Mouse (Mus musculus) fat pad, adult 2 months (tissue): Measurements from ENCODE around the gene C87436.

Source experiments
- DNase-seq: peaks from one replicate; pipeline ENCODE4 v3.0.0-alpha.2; 2011; ENCODE audit warnings: low read depth, low spot score; ENCODE audit errors: extremely low read depth

Gene C87436

DNA sequence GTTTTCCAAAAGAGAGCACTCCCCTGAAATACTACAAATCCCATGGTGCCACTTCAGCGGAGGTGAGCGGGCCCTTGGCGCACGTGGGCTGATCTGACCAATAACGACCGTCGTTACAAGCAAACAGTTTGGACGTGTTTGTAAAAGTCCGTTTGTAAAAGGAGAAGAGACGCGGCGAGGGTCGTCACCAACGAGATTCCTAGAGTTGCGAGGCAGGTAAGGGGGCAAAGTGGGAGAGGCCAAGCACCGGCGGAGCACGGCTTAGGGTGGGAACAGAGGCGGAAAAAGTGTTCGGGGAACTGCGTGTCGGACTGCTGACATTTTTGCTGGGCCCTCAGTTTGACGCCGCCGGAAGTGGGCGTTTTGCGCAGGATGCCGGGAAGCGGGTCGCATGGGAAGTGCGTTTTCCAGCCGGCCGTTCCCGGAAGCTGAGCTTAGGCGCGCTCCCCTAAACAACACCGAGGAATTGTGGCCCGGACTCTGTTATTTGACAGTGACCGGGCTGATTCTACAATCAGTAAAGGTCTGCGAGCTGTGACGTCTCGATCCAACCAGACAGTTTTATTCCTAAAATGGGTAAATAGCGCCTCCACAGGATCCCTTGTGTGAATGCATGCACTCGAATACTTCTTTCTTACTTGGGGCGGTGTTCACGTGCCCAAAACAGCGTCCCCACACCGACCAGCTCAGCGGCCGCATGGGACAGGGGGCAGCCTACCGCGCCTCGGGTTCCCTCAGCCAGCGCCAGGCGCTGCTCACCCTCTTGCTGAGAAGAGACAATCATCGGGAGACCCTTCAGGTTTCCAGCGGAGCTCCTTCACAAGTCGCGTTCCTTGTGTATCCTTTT, at the start of gene C87436:
C87436 (plus strand) TSS at position 103 of the 847 bp plus-strand sequence.
- peak; percentile 76 for DNase-seq

DNA sequence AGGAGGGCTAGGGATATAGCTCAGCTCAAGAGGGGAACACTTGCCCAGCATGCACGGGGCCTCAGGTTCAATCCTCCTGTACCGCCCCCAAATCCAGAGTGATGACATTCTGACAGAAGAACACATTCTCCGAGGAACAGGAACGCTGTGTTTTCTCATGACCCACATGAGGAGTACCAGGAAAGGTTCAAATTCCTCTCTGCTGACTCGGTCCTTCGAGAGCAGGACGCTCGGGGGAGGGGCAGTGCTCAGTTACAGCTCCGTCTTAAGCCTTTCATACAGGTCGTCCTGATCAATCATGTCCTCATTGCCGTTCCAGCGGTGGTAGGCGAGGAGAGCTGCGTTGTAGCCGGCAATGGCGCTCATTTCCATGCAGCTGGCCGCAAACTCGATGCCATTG, 49.7 kb upstream of the C87436 start:
- no peak for DNase-seq

DNA sequence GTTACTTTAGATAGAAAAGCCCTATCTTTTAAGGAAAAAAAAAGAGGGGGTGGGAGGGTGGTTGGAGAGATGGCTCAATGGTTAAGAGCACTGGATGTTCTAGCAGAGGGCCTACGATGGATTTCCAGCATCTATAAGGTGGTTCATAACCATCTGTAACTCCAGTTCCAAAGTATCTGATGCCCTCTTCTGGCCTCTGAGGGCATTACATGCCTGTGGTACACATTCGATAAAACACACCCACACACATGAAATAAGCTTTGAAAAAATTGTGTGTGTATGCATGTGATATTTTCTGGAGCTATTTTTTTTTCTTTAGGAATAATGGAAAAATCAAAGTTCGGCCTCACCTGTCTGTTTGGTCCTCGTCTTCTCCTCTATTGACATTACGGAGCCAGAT, 46.8 kb upstream of the C87436 start:
- DNase-seq: no peak

DNA sequence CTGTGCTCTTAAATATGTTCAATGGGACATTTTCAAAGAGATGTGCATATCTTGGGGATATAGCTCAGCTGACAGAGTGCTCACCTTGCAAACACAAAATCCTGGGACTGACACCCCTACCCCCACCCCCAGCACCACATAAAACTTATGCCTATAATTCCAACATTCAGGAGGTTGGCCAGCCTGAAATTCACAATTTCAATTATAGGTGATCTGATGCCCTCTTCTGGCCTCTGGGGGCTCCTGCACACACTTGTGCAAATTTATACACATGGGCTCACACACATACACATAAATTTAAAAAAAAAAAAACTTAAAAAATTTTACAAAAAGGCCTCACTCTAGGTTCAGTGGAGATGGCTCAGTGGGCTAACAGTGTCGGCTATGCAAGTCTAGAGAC, 45.0 kb upstream of the C87436 start:
- no peak for DNase-seq

DNA sequence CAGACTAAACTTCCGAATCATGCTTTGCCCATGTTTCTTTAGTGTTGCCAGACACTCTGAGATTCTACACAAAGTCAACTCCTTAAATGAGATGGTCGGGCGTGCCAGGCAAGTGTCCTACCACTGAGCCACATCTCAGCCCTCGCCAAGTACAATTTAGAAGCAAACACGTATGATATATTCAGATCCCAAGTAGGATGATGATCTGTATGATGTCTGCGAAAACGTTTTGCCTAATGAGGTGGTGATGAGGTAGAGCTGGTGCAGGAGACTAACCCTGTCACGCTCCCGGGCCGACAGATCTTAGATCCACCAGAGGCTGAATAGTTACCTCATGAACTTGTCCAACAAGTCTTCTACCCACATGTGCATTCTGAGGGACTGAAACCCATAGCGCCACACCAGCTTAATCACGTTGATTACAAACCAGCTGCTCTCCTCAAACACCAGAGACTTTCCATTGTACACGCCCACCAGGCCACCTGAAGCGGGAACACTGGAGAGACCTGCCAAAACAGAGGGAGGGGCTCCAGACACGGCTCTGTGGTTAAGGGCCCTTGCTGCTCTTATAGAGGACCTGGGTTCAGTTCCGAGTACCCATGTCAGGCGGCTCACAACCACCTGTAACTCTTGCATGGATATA, 44.0 kb upstream of the C87436 start:
- peak; percentile 66 for DNase-seq

DNA sequence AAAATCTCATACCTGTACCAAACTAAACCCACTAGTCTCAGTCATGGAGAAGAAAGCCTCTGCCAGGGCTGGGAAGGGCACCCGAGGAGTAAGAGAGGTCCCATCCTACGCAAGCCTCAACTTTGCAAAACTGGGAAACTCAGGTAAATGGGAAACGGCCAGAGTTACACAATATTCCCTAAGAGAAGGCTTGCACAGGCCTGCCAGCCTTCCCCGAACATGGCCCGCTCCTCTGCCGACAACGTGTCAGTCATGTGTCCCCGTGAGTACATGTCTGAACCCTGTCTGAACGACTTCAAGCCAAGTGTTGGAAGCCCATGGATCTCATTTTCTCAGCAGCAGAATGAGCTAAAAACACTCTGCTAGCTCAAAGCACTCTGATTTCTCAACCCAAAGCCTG, 43.2 kb upstream of the C87436 start:
- peak; percentile 88 for DNase-seq

DNA sequence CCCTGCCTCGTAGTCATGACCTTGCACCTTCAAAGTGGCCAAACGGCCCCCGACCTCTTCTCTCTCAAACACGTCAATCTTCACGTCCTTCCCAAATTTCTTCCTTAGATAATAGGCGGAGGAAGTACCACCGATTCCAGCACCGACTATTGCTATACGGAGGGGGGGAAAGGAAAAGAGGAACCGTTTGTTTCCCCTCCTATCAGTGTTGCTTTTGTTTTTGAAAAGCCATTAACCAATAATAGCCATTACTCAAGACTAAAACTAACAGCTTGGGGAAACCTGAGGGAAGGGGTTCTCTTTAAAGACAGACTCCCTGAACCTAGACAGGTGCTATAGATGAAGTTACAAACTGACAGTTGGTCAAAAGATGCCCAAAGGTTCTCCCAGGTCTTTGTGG, 42.2 kb upstream of the C87436 start:
- DNase-seq: no peak

DNA sequence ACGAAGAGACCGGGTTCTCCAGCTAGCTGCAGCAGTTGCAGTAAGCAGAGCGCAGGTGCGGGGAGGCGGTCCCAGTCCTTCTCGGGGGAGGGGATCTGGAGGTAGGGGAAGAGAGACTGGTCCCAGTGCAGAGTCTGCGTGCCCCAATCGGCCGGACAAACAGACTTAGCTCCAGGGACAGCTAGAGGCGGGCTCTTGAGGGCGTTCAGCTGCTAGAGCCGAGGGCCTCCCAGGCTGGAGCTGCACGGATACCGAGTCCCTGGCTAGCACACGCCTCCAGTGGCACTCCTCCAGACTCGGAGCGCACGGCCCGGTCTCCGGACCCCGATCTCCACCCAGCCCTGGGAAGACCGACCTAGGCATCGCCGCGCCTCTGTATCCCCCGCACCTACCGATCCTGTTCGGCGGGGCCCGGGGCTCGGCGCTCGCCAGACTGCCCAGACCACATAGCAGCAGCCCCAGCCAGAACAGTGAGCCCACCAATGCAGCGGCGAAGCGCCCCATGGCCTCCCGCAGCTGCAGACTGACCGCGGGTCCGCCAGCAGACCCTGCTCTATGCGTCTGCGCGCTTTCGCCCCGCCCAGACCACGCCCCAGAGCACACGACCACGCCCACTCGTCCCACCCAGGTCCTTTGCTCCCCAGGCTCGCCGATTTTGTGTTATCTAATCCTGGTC, 41.5 kb upstream of the C87436 start, which contains the start of gene Pcyox1:
Pcyox1 (minus strand) TSS at position 574 of the 676 bp plus-strand sequence.
- no peak for DNase-seq

DNA sequence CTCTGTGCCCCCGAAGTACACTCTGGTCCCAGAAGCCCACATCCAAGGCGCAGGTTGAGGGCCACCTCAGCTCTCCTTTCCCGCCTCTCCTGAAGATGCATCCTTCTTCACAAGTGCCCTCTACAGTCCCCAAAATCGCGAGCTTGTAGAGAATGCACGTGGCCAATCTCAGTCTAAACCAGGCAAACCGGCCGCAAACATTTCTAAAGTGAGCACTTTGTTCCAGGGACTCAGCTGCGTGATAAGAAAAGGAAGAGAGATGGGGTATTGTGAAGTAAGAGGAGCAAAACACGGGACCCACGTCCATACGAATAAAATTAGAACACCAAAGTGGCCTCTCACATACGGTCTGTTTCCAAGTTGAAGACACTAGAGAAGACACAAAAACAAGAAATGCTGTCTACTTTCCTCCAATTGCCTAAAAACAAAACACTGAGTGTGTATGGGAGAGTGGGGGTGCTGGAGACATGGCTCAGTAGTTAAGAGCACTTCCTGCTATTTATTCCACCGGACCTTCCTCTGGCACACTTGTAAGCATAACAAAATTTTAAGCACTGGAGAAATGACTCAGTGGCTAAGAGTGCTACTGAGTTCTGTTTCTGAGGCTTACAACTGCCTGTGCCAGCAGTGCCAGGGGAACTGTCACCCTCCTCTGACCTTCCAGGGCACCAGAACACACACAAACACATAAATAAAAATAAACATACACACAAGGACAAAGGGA, 40.8 kb upstream of the C87436 start:
- DNase-seq: no peak

DNA sequence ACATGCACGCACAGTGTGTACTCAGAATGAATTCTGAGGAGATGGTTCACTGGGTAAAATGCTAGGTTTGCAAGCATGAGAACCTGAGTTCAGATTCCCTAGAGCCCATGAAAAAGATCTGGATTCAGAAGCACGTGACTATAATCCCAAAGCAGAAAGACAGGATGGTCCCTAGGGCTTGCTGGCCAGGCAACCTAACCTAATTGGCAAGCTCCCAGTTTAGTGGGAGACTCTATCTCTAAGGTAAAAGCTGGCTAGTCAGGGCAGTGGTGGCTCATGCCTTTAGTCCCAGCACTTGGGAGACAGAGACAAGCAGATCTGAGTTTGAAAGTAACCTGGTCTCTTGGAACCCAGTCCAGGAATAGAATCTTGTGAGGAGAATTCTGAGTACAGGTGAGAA, 39.2 kb upstream of the C87436 start:
- no peak for DNase-seq

DNA sequence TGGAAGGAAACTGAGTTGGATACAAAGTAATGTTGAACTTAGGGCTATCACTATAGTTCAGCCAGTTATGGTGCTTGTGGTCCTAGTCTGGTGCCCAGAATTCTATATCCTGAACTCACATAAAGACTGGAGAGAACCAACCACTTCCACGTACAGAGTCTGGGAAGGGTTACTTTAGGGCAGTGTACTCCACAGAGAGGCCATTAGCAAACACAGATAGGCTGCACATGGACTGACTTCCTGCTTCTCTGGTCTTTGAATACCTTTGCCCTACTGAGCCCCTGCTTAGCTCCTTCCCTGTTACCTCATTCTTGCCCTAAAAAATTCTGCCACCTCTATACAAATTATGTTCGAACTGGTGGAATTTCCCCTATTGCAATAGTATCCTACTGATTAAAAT, 38.2 kb upstream of the C87436 start:
- no peak for DNase-seq

DNA sequence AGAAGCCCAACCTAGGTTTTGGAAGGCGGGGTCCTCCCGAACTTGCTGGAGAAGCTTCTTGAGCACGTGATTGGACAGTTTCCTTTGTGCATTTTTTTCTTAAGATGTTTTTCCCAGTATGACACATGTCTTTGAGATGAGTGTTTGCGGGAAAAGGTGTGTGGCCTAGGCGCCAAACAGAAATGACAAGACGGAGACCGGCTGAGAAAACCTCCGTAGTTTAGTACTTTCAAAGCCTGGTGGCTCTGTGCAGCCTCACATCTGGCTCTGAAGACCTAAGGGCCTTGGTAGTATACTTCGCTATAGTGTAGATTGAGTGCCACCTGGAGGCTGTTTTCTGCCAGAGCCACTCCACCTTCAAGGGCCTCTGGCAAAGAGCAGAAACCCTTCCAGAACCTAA, 37.2 kb upstream of the C87436 start:
- DNase-seq: no peak

DNA sequence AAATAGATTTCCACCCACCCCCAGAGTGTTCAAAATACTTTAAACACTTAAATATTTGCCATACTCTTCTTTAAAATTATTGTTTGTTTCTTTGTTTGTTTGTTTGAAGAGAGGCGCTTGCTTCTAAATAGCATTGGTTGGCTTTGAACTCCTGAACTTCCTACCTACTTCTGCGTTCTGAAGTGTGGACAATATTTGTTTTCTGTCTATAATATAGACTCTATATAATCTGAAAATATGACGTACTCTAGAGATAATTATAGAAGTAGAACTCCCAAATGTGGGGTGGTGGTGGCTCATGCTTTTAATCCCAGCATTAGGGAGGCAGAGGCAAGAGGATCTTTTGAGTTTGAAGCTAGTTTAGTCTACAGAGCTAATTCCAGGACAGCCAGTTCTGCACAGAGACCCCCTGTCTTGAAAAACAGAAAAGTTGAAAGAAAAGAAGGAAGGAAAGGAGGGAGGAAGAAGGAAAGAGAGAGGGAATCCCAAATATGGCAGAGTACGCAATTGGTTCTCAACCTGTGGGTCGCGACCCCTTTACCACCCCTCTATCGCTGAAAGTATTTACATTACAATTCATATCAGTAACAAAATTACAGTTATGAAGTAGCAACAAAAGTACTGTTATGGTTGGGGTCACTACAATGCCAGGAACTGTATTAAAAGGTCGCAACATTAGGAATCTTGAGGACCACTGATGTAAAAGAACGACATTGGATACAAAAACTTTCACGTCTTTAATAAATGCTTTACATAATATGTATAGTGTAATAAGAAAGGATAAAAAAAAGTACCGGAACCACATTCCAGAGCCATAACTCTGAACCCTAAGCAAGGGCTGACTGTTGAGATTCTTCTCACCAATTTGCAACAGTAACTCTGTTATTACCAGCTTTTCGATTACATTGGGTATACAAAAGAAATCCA, 35.2 kb upstream of the C87436 start:
- DNase-seq: no peak

DNA sequence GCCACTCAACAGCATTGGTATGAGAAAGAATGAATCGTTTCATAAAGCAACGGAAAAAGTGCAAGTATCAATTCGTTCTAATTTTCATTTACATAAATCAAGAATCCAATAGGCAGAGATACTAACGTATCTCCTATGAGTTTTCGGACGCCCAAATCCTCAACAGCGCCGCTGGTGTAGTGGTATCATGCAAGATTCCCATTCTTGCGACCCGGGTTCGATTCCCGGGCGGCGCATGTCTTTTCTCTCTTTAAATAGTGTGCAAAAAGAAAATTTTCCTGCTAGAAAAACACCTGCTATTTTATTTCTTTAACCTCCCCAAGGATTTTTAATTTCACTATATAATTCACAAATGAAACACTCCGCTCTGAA, 34.5 kb upstream of the C87436 start:
- no peak for DNase-seq

DNA sequence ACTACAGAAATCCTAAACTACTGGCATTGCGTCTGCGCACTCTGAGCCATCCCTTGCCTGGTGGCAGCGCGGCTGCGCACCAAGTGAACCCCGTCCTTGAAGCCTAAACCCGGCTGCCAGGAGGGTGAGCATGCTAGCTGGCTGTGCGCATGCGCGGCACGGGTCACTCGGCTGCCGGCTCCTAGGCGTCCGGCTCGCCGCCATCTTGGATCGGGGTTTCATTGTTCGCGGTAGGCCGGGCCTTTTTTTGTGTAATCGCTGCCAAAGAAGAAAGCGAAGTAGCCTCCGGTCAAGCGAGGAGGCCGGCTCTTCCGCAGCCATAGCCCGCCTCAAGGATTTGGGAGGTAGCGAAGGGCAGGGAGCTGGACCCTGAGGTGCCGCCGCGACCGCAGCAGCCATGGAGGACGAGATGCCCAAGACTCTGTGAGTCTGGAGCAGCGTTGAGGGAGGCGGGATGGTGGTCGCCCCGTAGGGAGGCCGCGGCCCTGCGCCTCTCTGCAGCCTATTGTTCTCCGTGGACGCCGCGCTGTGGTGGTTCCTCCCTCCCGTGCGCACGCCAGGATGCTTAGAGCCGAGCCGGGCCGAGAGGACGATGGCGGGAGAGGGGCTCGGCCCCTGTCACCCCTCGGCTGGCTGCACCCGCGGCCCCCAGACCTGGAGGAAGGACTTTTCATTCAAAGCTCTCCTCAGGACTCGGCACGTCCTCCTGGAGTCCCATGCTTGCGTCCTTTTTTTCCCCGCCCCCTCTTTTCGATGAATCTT, 33.9 kb upstream of the C87436 start, which contains the start of gene Tia1:
Tia1 (plus strand) TSS at position 120 of the 762 bp plus-strand sequence.
- DNase-seq: peak; percentile 64

DNA sequence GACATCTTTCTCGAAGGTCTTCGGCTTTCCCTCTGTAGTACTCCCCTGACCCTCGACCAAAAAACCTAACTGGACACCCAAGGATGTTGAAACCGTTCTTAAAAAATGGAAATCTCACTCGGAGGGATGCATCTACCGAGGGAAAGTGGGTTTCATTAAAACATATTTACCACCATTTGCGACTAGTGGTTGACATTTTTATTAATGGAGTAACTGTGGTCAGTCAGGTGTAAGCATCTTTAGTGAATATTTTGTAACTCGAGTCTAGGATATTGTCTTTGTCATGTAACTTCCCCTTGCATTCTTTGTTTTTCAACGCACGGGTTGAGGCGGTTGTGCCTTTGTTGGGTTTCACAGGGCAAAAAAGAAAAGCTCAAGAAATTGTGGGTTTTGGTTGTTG, 33.2 kb upstream of the C87436 start:
- DNase-seq: no peak

DNA sequence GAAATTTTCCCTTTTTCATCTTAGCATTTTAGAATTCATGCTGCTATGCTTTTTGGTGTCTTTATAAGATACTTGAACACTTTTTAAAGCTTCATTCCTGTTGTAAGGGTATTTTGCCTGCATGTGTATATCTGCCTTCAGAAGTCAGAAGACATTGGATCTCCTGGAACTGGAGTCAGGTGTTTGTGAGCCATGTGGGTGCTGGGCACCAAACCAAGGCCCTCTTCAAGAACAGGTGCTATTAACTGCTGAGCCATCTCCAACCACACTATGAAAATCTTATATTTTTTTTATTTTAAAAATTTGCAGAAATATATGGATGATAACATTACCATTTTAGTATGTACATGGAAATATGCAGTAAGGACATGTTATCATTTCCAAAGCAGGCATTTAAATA, 31.9 kb upstream of the C87436 start:
- no peak for DNase-seq

DNA sequence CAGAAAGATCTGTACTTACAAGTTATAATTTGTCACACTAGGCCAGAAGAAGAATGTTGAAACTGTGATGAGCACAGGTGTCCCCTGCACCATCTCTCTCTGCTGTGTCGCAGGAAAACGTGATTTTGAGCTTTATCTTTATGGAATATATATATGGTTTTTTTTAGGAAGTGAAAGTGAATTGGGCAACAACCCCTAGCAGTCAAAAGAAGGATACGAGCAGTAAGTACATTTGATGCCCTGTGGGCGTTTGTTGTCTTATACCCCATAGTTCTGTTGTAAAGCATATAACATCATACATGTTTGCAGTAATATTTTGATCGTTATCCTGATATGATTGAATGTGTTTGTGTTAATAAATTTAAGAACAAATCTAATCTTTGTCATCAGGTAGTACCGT, 19.5 kb upstream of the C87436 start:
- DNase-seq: no peak

DNA sequence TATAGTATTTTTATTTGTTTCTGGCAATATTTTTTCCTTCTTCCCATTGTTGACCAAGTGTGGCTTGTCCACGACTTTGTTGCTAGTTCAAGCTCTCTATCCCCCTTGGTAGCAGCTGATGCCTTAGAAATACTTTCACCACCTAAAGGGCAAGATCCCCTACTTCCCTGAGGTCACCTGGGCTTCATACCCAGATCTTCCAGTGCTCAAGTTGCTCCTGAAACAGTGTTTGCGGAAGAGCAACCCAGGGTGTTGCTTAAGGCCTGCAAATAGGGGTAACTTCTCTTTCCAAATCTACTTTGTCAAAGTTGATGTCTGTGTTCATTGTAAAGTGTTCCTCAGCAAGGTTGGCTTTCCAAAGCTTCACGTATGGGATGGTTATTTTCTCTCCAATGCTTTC, 18.9 kb upstream of the C87436 start:
- DNase-seq: no peak
